ENCODE assay signal across 7 mouse cellular contexts in genomic region chr10:79928907-79929701, GRCm38 (mm10). TPM values are rescaled to one million over a fixed set of nuclear protein-coding genes. Genes with fewer than 3 reads are reported as not detected.
DNase-seq lines count a peak whose midpoint lies in the region; ATAC-seq lines count a peak whose summit lies in the region.

No protein-coding gene starts in this region.

- H3K4me1 ChIP-seq in liver, embryonic 11.5 days (replicated peaks; ENCODE audit: control insufficient read depth, insufficient read depth, low read length), result peaks cover 52% of the 10 kb centered on the region
- peaks cover 42% of the 10 kb centered on the region for H3K4me1 ChIP-seq in forebrain, embryonic 13.5 days
- peaks cover 50% of the 10 kb centered on the region for H3K4me1 ChIP-seq in limb, embryonic 11.5 days (ENCODE audit: control insufficient read depth, insufficient read depth, low read length)
- peaks cover 68% of the 10 kb centered on the region for H3K4me1 ChIP-seq in neural tube, embryonic 15.5 days

- peak overlapping the region; percentile 92 for H3K9ac ChIP-seq in liver, embryonic 11.5 days (ENCODE audit: low read depth, low read length)
- H3K9ac ChIP-seq in forebrain, embryonic 13.5 days, result peak overlapping the region; percentile 60
- H3K9ac ChIP-seq in limb, embryonic 11.5 days (ENCODE audit: low read length), result peak overlapping the region; percentile 60
- peak overlapping the region; percentile 29; the same call in 1 of the 2 replicates for H3K9ac ChIP-seq in neural tube, embryonic 15.5 days (replicated peaks)

- H3K27me3 ChIP-seq in liver, embryonic 11.5 days (replicated peaks; ENCODE audit: control insufficient read depth, insufficient read depth, low read length), result no peaks in the 10 kb centered on the region
- H3K27me3 ChIP-seq in forebrain, embryonic 13.5 days, result peaks cover 2% of the 10 kb centered on the region
- no peaks in the 10 kb centered on the region for H3K27me3 ChIP-seq in limb, embryonic 11.5 days (ENCODE audit: control insufficient read depth, insufficient read depth, low read length)
- no peaks in the 10 kb centered on the region for H3K27me3 ChIP-seq in neural tube, embryonic 15.5 days (replicated peaks)

- ATAC-seq in liver, embryonic 11.5 days (replicated peaks; ENCODE audit: low FRiP score), result no peak
- no peak for ATAC-seq in forebrain, embryonic 13.5 days
- no peak for ATAC-seq in limb, embryonic 11.5 days (ENCODE audit: insufficient number of reproducible peaks, low FRiP score, low TSS enrichment, low read depth)
- ATAC-seq in neural tube, embryonic 15.5 days (ENCODE audit: low FRiP score), result 0 out of 2 replicates have a peak, but pooled peaks have one; percentile 6

- H3K4me3 ChIP-seq in liver, embryonic 11.5 days (ENCODE audit: low read depth, low read length), result peak overlapping the region; percentile 96
- peak overlapping the region; percentile 98 for H3K4me3 ChIP-seq in forebrain, embryonic 13.5 days
- peak overlapping the region; percentile 98 for H3K4me3 ChIP-seq in limb, embryonic 11.5 days (ENCODE audit: low read depth, low read length)
- peak overlapping the region; percentile 97 for H3K4me3 ChIP-seq in neural tube, embryonic 15.5 days (replicated peaks)

- peak overlapping the region; percentile 98 for H3K4me2 ChIP-seq in liver, embryonic 11.5 days
- peak overlapping the region; percentile 93 for H3K4me2 ChIP-seq in forebrain, embryonic 13.5 days
- peak overlapping the region; percentile 81 for H3K4me2 ChIP-seq in limb, embryonic 11.5 days (ENCODE audit: low read depth, severe bottlenecking)
- H3K4me2 ChIP-seq in neural tube, embryonic 15.5 days, result peak overlapping the region; percentile 88

- no peaks in the 10 kb centered on the region for H3K9me3 ChIP-seq in liver, embryonic 11.5 days (ENCODE audit: control insufficient read depth, low read length)
- no peaks in the 10 kb centered on the region for H3K9me3 ChIP-seq in forebrain, embryonic 13.5 days (replicated peaks)
- H3K9me3 ChIP-seq in limb, embryonic 11.5 days (ENCODE audit: control insufficient read depth, low read length), result no peaks in the 10 kb centered on the region
- H3K9me3 ChIP-seq in neural tube, embryonic 15.5 days (replicated peaks), result no peaks in the 10 kb centered on the region

- H3K36me3 ChIP-seq in liver, embryonic 11.5 days (ENCODE audit: control insufficient read depth, insufficient read depth, low read length), result peaks cover 13% of the 10 kb centered on the region
- H3K36me3 ChIP-seq in forebrain, embryonic 13.5 days (ENCODE audit: poor library complexity, severe bottlenecking), result peaks cover 26% of the 10 kb centered on the region
- H3K36me3 ChIP-seq in limb, embryonic 11.5 days (ENCODE audit: control insufficient read depth, insufficient read depth, low read length), result peaks cover 7% of the 10 kb centered on the region; the same call in 1 of the 2 replicates
- peaks cover 9% of the 10 kb centered on the region for H3K36me3 ChIP-seq in neural tube, embryonic 15.5 days

- 19% methylated on average over 9 of the region's 9 CpGs for WGBS in liver, embryonic 11.5 days
- WGBS in forebrain, embryonic 13.5 days, result 39% methylated on average over 9 of the region's 9 CpGs
- WGBS in limb, embryonic 11.5 days, result 8% methylated on average over 9 of the region's 9 CpGs
- WGBS in neural tube, embryonic 15.5 days, result 21% methylated on average over 9 of the region's 9 CpGs

- peak overlapping the region; percentile 97 for H3K27ac ChIP-seq in liver, embryonic 11.5 days (ENCODE audit: low read depth, low read length)
- peak overlapping the region; percentile 57 for H3K27ac ChIP-seq in forebrain, embryonic 13.5 days
- H3K27ac ChIP-seq in limb, embryonic 11.5 days (replicated peaks; ENCODE audit: low read depth, low read length), result peak overlapping the region; percentile 91
- H3K27ac ChIP-seq in neural tube, embryonic 15.5 days (replicated peaks), result peak overlapping the region; percentile 48

- no peak for DNase-seq in liver, embryonic 11.5 days (ENCODE audit: low spot score)
- no peak for DNase-seq in liver
- peak; percentile 57 for DNase-seq in limb, embryonic 11.5 days (ENCODE audit: low spot score)
- no peak for DNase-seq in layer of hippocampus, postnatal 14 days (ENCODE audit: low spot score in 2 of 2)
- DNase-seq in c-Kit-positive CD71-positive TER-119-positive erythroid progenitor cells, embryonic 14.5 days (ENCODE audit: low spot score), result no peak

RNA-seq across cellular contexts. Expression of gene Arid3a, which starts 2.3 kb away (rescaled TPM):
- 10.8 and 12.4 TPM in 2 replicates for polyA plus RNA-seq in liver, embryonic 11.5 days (2014; fragmentation: Nextera tagmentation; extraction: Ambion mirVana)
- polyA plus RNA-seq in forebrain, embryonic 13.5 days (2015; fragmentation: Nextera tagmentation; extraction: Ambion mirVana), result 2.5 and 3.6 TPM in 2 replicates
- polyA plus RNA-seq in limb, embryonic 11.5 days (2014; fragmentation: Nextera tagmentation; extraction: Ambion mirVana), result 11.8 and 12.9 TPM in 2 replicates
- 2.4 and 5.1 TPM in 2 replicates for polyA plus RNA-seq in neural tube, embryonic 15.5 days (2015; fragmentation: Nextera tagmentation; extraction: Ambion mirVana)
- total RNA-seq in layer of hippocampus, postnatal 14 days (2021), result 1 to 10 TPM; 4.5 to 6.4 TPM

RNA-seq across cellular contexts. Expression of gene R3hdm4, which starts 8.1 kb away (rescaled TPM):
- polyA plus RNA-seq in liver, embryonic 11.5 days (2014; fragmentation: Nextera tagmentation; extraction: Ambion mirVana), result 99.4 and 104 TPM in 2 replicates
- polyA plus RNA-seq in forebrain, embryonic 13.5 days (2015; fragmentation: Nextera tagmentation; extraction: Ambion mirVana), result 200 and 217 TPM in 2 replicates
- polyA plus RNA-seq in limb, embryonic 11.5 days (2014; fragmentation: Nextera tagmentation; extraction: Ambion mirVana), result 133 and 138 TPM in 2 replicates
- polyA plus RNA-seq in neural tube, embryonic 15.5 days (2015; fragmentation: Nextera tagmentation; extraction: Ambion mirVana), result 264 and 288 TPM in 2 replicates
- total RNA-seq in layer of hippocampus, postnatal 14 days (2021), result 100 to 1,000 TPM; 424 to 430 TPM

RNA-seq across cellular contexts. Expression of gene Kiss1r, which starts 12.3 kb away (rescaled TPM):
- polyA plus RNA-seq in liver, embryonic 11.5 days (2014; fragmentation: Nextera tagmentation; extraction: Ambion mirVana), result 0.66 and 0.75 TPM in 2 replicates
- 1.0 and 1.3 TPM in 2 replicates for polyA plus RNA-seq in forebrain, embryonic 13.5 days (2015; fragmentation: Nextera tagmentation; extraction: Ambion mirVana)
- polyA plus RNA-seq in limb, embryonic 11.5 days (2014; fragmentation: Nextera tagmentation; extraction: Ambion mirVana), result 0.21 and 0.34 TPM in 2 replicates
- polyA plus RNA-seq in neural tube, embryonic 15.5 days (2015; fragmentation: Nextera tagmentation; extraction: Ambion mirVana), result 1.8 and 2.8 TPM in 2 replicates
- 1 to 10 TPM; 5.0 to 8.9 TPM for total RNA-seq in layer of hippocampus, postnatal 14 days (2021)

RNA-seq across cellular contexts. Expression of gene Gm26602, which starts 18.4 kb away (rescaled TPM):
- 7.4 TPM in 1 of 2 replicates, not detected in the other for polyA plus RNA-seq in liver, embryonic 11.5 days (2014; fragmentation: Nextera tagmentation; extraction: Ambion mirVana)
- 33.6 TPM in 1 of 2 replicates, not detected in the other for polyA plus RNA-seq in forebrain, embryonic 13.5 days (2015; fragmentation: Nextera tagmentation; extraction: Ambion mirVana)
- polyA plus RNA-seq in limb, embryonic 11.5 days (2014; fragmentation: Nextera tagmentation; extraction: Ambion mirVana), result 6.7 TPM in 1 of 2 replicates, not detected in the other
- polyA plus RNA-seq in neural tube, embryonic 15.5 days (2015; fragmentation: Nextera tagmentation; extraction: Ambion mirVana), result 22.7 and 23.6 TPM in 2 replicates
- not detected for total RNA-seq in layer of hippocampus, postnatal 14 days (2021)

RNA-seq across cellular contexts. Expression of gene Med16, which starts 20.4 kb away (rescaled TPM):
- 32.6 and 37.4 TPM in 2 replicates for polyA plus RNA-seq in liver, embryonic 11.5 days (2014; fragmentation: Nextera tagmentation; extraction: Ambion mirVana)
- polyA plus RNA-seq in forebrain, embryonic 13.5 days (2015; fragmentation: Nextera tagmentation; extraction: Ambion mirVana), result 49.0 and 59.0 TPM in 2 replicates
- 43.1 and 43.8 TPM in 2 replicates for polyA plus RNA-seq in limb, embryonic 11.5 days (2014; fragmentation: Nextera tagmentation; extraction: Ambion mirVana)
- polyA plus RNA-seq in neural tube, embryonic 15.5 days (2015; fragmentation: Nextera tagmentation; extraction: Ambion mirVana), result 44.9 and 46.7 TPM in 2 replicates
- 10 to 100 TPM; 48.8 to 51.9 TPM for total RNA-seq in layer of hippocampus, postnatal 14 days (2021)

Comparison
In these comparisons a context has a peak if more than half of its experiments do, and no peak if none do; other contexts are left out.
1. H3K9ac ChIP-seq: peak in every context shown above with its lines; median percentile 92 in liver, embryonic 11.5 days; 60 in forebrain, embryonic 13.5 days; 60 in limb, embryonic 11.5 days; 29 in neural tube, embryonic 15.5 days.